Mouse (Mus musculus): ENCODE results near the gene Inpp5f. TPM values are rescaled to one million over a fixed set of nuclear protein-coding genes. Genes with fewer than 3 reads are reported as not detected.
"Not testable (repeated sequence)": the region's sequence is repeated elsewhere in the genome, so short reads cannot be mapped to it uniquely, and the experiment has no call there.

Gene Inpp5f
- total RNA-seq, 2 experiments from 2014 or later = 107 to 113 TPM

GRCm38 (mm10) chr7:128656970-128657369 lies 45.8 kb downstream of the Inpp5f start:
- no peak for DNase-seq (ENCODE audit: low spot score in 2 of 2)

GRCm38 (mm10) chr7:128663906-128664305 lies 52.8 kb downstream of the Inpp5f start:
- DNase-seq (ENCODE audit: low spot score in 2 of 2) = no peak

GRCm38 (mm10) chr7:128664861-128665377 lies 53.8 kb downstream of the Inpp5f start:
- no peak for DNase-seq (ENCODE audit: low spot score in 2 of 2)

- DNase-seq (ENCODE audit: low spot score in 2 of 2) = no peak
Observed at GRCm38 (mm10) chr7:128667788-128668187, 56.7 kb downstream of the Inpp5f start.

GRCm38 (mm10) chr7:128668831-128669230 lies 57.7 kb downstream of the Inpp5f start:
- no peak for DNase-seq (ENCODE audit: low spot score in 2 of 2)

GRCm38 (mm10) chr7:128671952-128672351 lies 60.8 kb downstream of the Inpp5f start:
- peak; percentile 78 to 80 for DNase-seq (ENCODE audit: low spot score in 2 of 2)

- peak; percentile 39 to 74 for DNase-seq (ENCODE audit: low spot score in 2 of 2)
Observed at GRCm38 (mm10) chr7:128672408-128673010, 61.4 kb downstream of the Inpp5f start.

- DNase-seq (ENCODE audit: low spot score in 2 of 2) = no peak
Observed at GRCm38 (mm10) chr7:128678546-128678945, 67.4 kb downstream of the Inpp5f start.

- peak; percentile 81 to 87 for DNase-seq (ENCODE audit: low spot score in 2 of 2)
Observed at GRCm38 (mm10) chr7:128687821-128688564, 76.9 kb downstream of the Inpp5f start.

GRCm38 (mm10) chr7:128689347-128689746 lies 78.2 kb downstream of the Inpp5f start:
- no peak for DNase-seq (ENCODE audit: low spot score in 2 of 2)

GRCm38 (mm10) chr7:128690070-128690469 lies 78.9 kb downstream of the Inpp5f start:
- DNase-seq (ENCODE audit: low spot score in 2 of 2) = peak; percentile 90 to 95

GRCm38 (mm10) chr7:128690796-128691195 lies 79.7 kb downstream of the Inpp5f start:
- DNase-seq (ENCODE audit: low spot score in 2 of 2) = peak; percentile 81 to 93

GRCm38 (mm10) chr7:128692163-128692562 lies 81.0 kb downstream of the Inpp5f start:
- DNase-seq (ENCODE audit: low spot score in 2 of 2) = no peak

- no peak for DNase-seq (ENCODE audit: low spot score in 2 of 2)
Observed at GRCm38 (mm10) chr7:128694848-128695247, 83.7 kb downstream of the Inpp5f start.

GRCm38 (mm10) chr7:128699959-128700358 lies 88.8 kb downstream of the Inpp5f start:
- not testable (repeated sequence) for DNase-seq (ENCODE audit: low spot score in 2 of 2)

GRCm38 (mm10) chr7:128705735-128706134 lies 94.6 kb downstream of the Inpp5f start:
- DNase-seq (ENCODE audit: low spot score in 2 of 2) = peak in 1 of 2 experiments; percentile 83

- DNase-seq (ENCODE audit: low spot score in 2 of 2) = no peak
Observed at GRCm38 (mm10) chr7:128717991-128718390, 106.9 kb downstream of the Inpp5f start.

- DNase-seq (ENCODE audit: low spot score in 2 of 2) = peak; percentile 67 to 91
Observed at GRCm38 (mm10) chr7:128724761-128725160, 113.6 kb downstream of the Inpp5f start.

GRCm38 (mm10) chr7:128725189-128725588 lies 114.1 kb downstream of the Inpp5f start:
- no peak for DNase-seq (ENCODE audit: low spot score in 2 of 2)

GRCm38 (mm10) chr7:128726999-128727398 lies 115.9 kb downstream of the Inpp5f start:
- DNase-seq (ENCODE audit: low spot score in 2 of 2) = no peak

GRCm38 (mm10) chr7:128727701-128728100 lies 116.6 kb downstream of the Inpp5f start:
- no peak for DNase-seq (ENCODE audit: low spot score in 2 of 2)

- no peak for DNase-seq (ENCODE audit: low spot score in 2 of 2)
Observed at GRCm38 (mm10) chr7:128728738-128729137, 117.6 kb downstream of the Inpp5f start.

Data from layer of hippocampus, adult 18-20 months (tissue).